Comparison of ENCODE assay signal across 22 mouse cellular contexts in genomic region chr19:40481115-40481514, GRCm38 (mm10). TPM values are rescaled to one million over a fixed set of nuclear protein-coding genes. Genes with fewer than 3 reads are reported as not detected.
DNase-seq lines count a peak whose midpoint lies in the region; TF ChIP-seq lines count a peak whose summit lies in the region.
"Had no signal": no experiment of that assay in that cellular context is flagged by ENCODE, and none has a peak within 500 bp of the region (broad histone marks: within the 10 kb centered on the region; RNA-seq: fewer than 3 reads in every experiment).

No protein-coding gene starts in this region.

- no peak for DNase-seq in gastrocnemius, adult 2 months
- no peak for DNase-seq in gastrocnemius, postnatal 14 days
- no peak for DNase-seq in heart, embryonic 10.5 days (ENCODE audit: low spot score)
- DNase-seq in heart, adult 18-20 months, result no peak
- DNase-seq in layer of hippocampus, adult 2 months (ENCODE audit: low spot score in 2 of 2), result no peak
- DNase-seq in layer of hippocampus, postnatal 25 days (ENCODE audit: extremely low spot score in 1 of 2, low spot score in 1 of 2), result no peak
- DNase-seq in lung, postnatal 4 days, result no peak
- DNase-seq: adrenal gland, adult 8-10 months; adrenal gland, postnatal 25 days; cerebellum, adult 18-20 months; cerebellum, adult 9-10 months; cerebellum, postnatal 14 days; forebrain, postnatal 0 days; gastrocnemius, postnatal 36 days; heart, postnatal 36 days had no signal

- peaks cover 13% of the 10 kb centered on the region for H3K36me3 ChIP-seq in heart, embryonic 10.5 days
- H3K36me3 ChIP-seq: embryonic facial prominence, embryonic 15.5 days; intestine, embryonic 15.5 days had no signal

- no peak overlapping the region for H3K4me3 ChIP-seq in gastrocnemius, adult 2 months
- H3K4me3 ChIP-seq in heart, embryonic 10.5 days, result no peak overlapping the region
- H3K4me3 ChIP-seq in layer of hippocampus, adult 2 months, result no peak overlapping the region
- H3K4me3 ChIP-seq: embryonic facial prominence, embryonic 12.5 days; embryonic facial prominence, embryonic 15.5 days; heart, embryonic 12.5 days; heart, embryonic 15.5 days; hindbrain, embryonic 10.5 days; hindbrain, embryonic 13.5 days; intestine, embryonic 15.5 days had no signal

- 70% methylated on average over 6 of the region's 6 CpGs for WGBS in heart, embryonic 10.5 days

- TF ChIP-seq CTCF in gastrocnemius, adult 2 months (IDR thresholded peaks at IDR 0.05), result no peak
- TF ChIP-seq CTCF in layer of hippocampus, adult 2 months (conservative IDR thresholded peaks at IDR 0.05), result no peak

- H3K9me3 ChIP-seq in heart, embryonic 10.5 days, result no peaks in the 10 kb centered on the region
- H3K9me3 ChIP-seq: heart, embryonic 12.5 days; hindbrain, embryonic 10.5 days; hindbrain, embryonic 13.5 days; intestine, embryonic 15.5 days had no signal

- peak overlapping the region; percentile 48 for H3K27ac ChIP-seq in gastrocnemius, adult 2 months
- H3K27ac ChIP-seq in heart, embryonic 10.5 days, result peak overlapping the region; percentile 53; the same call in 1 of the 2 replicates
- H3K27ac ChIP-seq in layer of hippocampus, adult 2 months, result peak overlapping the region; percentile 75
- H3K27ac ChIP-seq: embryonic facial prominence, embryonic 12.5 days; embryonic facial prominence, embryonic 15.5 days; heart, embryonic 15.5 days; hindbrain, embryonic 10.5 days; hindbrain, embryonic 13.5 days; intestine, embryonic 15.5 days had no signal

- no peaks in the 10 kb centered on the region for H3K27me3 ChIP-seq in heart, embryonic 10.5 days (ENCODE audit: insufficient read depth, poor library complexity, severe bottlenecking)
- H3K27me3 ChIP-seq: embryonic facial prominence, embryonic 12.5 days; heart, embryonic 12.5 days; heart, embryonic 15.5 days; hindbrain, embryonic 13.5 days; intestine, embryonic 15.5 days had no signal

- intact Hi-C loops in gastrocnemius, adult 2 months (cut with DNase I), result no loop called here
- intact Hi-C loops in gastrocnemius, postnatal 14 days (cut with DNase I; ENCODE audit: low total_unique reads), result no loop called here

- peaks cover 61% of the 10 kb centered on the region for H3K4me1 ChIP-seq in heart, embryonic 10.5 days

RNA-seq across cellular contexts. Expression of gene Sorbs1, which starts 32.5 kb away (rescaled TPM):
- 100 to 1,000 TPM; 158 to 227 TPM for total RNA-seq in gastrocnemius, adult 2 months (2021)
- 100 to 1,000 TPM in 1 of 2 experiments, 10 to 100 TPM in 1; 59.4 to 109 TPM for total RNA-seq in gastrocnemius, postnatal 14 days (2021)
- polyA plus RNA-seq in heart, embryonic 10.5 days (2016; fragmentation: Nextera tagmentation; extraction: Ambion mirVana), result 71.2 and 98.1 TPM in 2 replicates
- 100 to 1,000 TPM; 642 to 766 TPM for total RNA-seq in heart, adult 18-20 months (2021)
- 100 to 1,000 TPM; 222 to 229 TPM for total RNA-seq in layer of hippocampus, adult 2 months (2021)
- total RNA-seq in layer of hippocampus, postnatal 25 days (2021), result 100 to 1,000 TPM; 185 to 208 TPM
